Comparison of ENCODE assay signal across 8 mouse cellular contexts in the genomic region with DNA sequence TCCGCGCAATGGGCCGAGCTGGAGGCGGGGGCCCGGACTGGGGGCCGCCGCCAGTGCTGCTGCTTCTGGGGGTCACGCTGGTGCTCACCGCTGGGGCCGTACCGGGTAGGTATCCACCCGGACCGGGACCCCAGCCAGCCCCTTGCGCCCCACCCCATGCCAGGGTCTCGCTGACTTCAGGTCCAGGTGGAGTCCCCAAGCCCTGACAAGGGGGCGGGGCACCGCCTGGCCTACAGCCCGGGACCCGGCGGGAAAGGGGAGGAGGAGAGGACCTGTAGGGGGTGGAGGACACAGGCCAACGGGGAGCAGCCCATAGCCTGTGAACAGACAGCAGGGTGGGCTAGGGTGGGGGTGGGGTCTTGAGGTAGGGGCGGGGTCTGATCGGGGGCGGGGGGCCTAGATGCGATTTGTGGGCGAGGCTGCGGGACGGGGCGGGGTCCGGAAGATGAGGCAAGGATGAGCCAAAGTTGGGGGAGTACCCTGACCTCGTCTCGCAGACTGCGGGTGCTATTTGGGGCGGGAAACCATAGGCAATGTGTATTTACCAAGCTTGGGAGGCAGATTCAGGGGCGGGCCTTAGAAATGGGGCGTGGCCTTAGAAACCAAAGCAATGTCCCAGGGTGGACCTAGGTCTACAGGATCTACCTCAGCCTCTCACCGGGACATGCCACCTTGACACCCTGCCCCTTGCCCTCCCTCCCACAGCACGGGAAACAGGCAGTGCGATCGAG. TPM values are rescaled to one million over a fixed set of nuclear protein-coding genes. Genes with fewer than 3 reads are reported as not detected.
DNase-seq lines count a peak whose midpoint lies in the region; ATAC-seq and TF ChIP-seq lines count a peak whose summit lies in the region.

No protein-coding gene starts in this region.

- no peaks in the 10 kb centered on the region for H3K27me3 ChIP-seq in MEL (ENCODE audit: control insufficient read depth in 1 of 2, insufficient read depth in 2 of 2, low read length in 2 of 2)
- H3K27me3 ChIP-seq in forebrain, embryonic 11.5 days (ENCODE audit: control insufficient read depth, insufficient read depth, low read length), result no peaks in the 10 kb centered on the region
- H3K27me3 ChIP-seq in hindbrain, embryonic 10.5 days (ENCODE audit: insufficient read depth, poor library complexity, severe bottlenecking), result peaks cover 52% of the 10 kb centered on the region
- peaks cover 8% of the 10 kb centered on the region for H3K27me3 ChIP-seq in lung, embryonic 16.5 days (ENCODE audit: control insufficient read depth, insufficient read depth, low read depth, low read length)

- no peak for TF ChIP-seq CTCF in MEL (IDR thresholded peaks at IDR 0.05 in 2 of 3, conservative IDR thresholded peaks at IDR 0.05 in 1 of 3; ENCODE audit: control insufficient read depth in 1 of 3, insufficient read depth in 1 of 3, low read depth in 2 of 3, low read length in 3 of 3, poor library complexity in 1 of 3, severe bottlenecking in 1 of 3)
- TF ChIP-seq CTCF in brain, embryonic 14.5 days (IDR thresholded peaks at IDR 0.05; ENCODE audit: borderline replicate concordance, extremely low read depth, insufficient read depth, insufficient read length), result no peak

- H3K4me3 ChIP-seq in MEL (ENCODE audit: control insufficient read depth in 1 of 2, insufficient read depth in 1 of 2, low read depth in 2 of 2, low read length in 2 of 2), result peak overlapping the region; percentile 28 to 34; a peak in 3 of 4 replicates
- peak overlapping the region; percentile 65 for H3K4me3 ChIP-seq in forebrain, embryonic 11.5 days (ENCODE audit: low read depth, low read length)
- H3K4me3 ChIP-seq in hindbrain, embryonic 10.5 days, result peak overlapping the region; percentile 78
- H3K4me3 ChIP-seq in lung, embryonic 16.5 days (ENCODE audit: low read length), result peak overlapping the region; percentile 63

- no peaks in the 10 kb centered on the region for H3K36me3 ChIP-seq in MEL (ENCODE audit: control insufficient read depth in 1 of 2, insufficient read depth in 2 of 2, low read length in 2 of 2)
- H3K36me3 ChIP-seq in forebrain, embryonic 11.5 days (ENCODE audit: control insufficient read depth, insufficient read depth, low read length), result peaks cover 2% of the 10 kb centered on the region; the same call in 1 of the 2 replicates
- H3K36me3 ChIP-seq in hindbrain, embryonic 10.5 days, result peaks cover 27% of the 10 kb centered on the region
- no peaks in the 10 kb centered on the region; the same call in 1 of the 2 replicates for H3K36me3 ChIP-seq in lung, embryonic 16.5 days (ENCODE audit: control insufficient read depth, insufficient read depth, low read length)

- no peaks in the 10 kb centered on the region for H3K4me1 ChIP-seq in MEL (ENCODE audit: control insufficient read depth in 1 of 2, insufficient read depth in 2 of 2, low read length in 2 of 2)
- peaks cover 25% of the 10 kb centered on the region for H3K4me1 ChIP-seq in forebrain, embryonic 11.5 days (replicated peaks; ENCODE audit: control insufficient read depth, insufficient read depth, low read length)
- H3K4me1 ChIP-seq in hindbrain, embryonic 10.5 days (replicated peaks), result peaks cover 55% of the 10 kb centered on the region
- peaks cover 12% of the 10 kb centered on the region for H3K4me1 ChIP-seq in lung, embryonic 16.5 days (replicated peaks; ENCODE audit: control insufficient read depth, insufficient read depth, low read length)

- H3K9ac ChIP-seq in MEL (ENCODE audit: control insufficient read depth, low read depth, low read length, poor library complexity, severe bottlenecking), result no peak overlapping the region
- H3K9ac ChIP-seq in forebrain, embryonic 11.5 days (ENCODE audit: low read length), result peak overlapping the region; percentile 72
- peak overlapping the region; percentile 62 for H3K9ac ChIP-seq in lung, embryonic 16.5 days (ENCODE audit: low read length)

- no peak overlapping the region for H3K27ac ChIP-seq in MEL (ENCODE audit: control insufficient read depth, low read depth, low read length)
- H3K27ac ChIP-seq in forebrain, embryonic 11.5 days (ENCODE audit: low read depth, low read length), result peak overlapping the region; percentile 31
- peak overlapping the region; percentile 89 for H3K27ac ChIP-seq in hindbrain, embryonic 10.5 days
- H3K27ac ChIP-seq in lung, embryonic 16.5 days (ENCODE audit: low read length), result no peak overlapping the region

- DNase-seq in MEL (ENCODE audit: low read depth, low spot score), result peak; percentile 52
- DNase-seq in brain, embryonic 14.5 days (ENCODE audit: low read depth), result peak; percentile 79
- DNase-seq in forebrain, embryonic 11.5 days (ENCODE audit: low spot score), result peak; percentile 83
- peak; percentile 67 for DNase-seq in hindbrain, embryonic 10.5 days (ENCODE audit: low spot score)
- DNase-seq in layer of hippocampus, postnatal 10 days (ENCODE audit: low spot score in 2 of 2), result peak; percentile 77 to 83
- peak; percentile 82 for DNase-seq in retina, embryonic 14.5 days (ENCODE audit: low spot score)

- no peak for TF ChIP-seq RAD21 in MEL (IDR thresholded peaks at IDR 0.05; ENCODE audit: low read depth, low read length)

- no peaks in the 10 kb centered on the region for H3K79me2 ChIP-seq in MEL (ENCODE audit: control insufficient read depth, insufficient read depth, low read length, poor library complexity)

- no peak for TF ChIP-seq POLR2A in MEL (IDR thresholded peaks at IDR 0.05; ENCODE audit: control insufficient read depth in 1 of 2, insufficient read depth in 1 of 2, low read depth in 1 of 2, low read length in 2 of 2, poor library complexity in 1 of 2)
- no peak for TF ChIP-seq POLR2A in brain, embryonic 14.5 days (IDR thresholded peaks at IDR 0.05; ENCODE audit: borderline replicate concordance, extremely low read depth, insufficient read depth, insufficient read length, poor library complexity, severe bottlenecking)

- H3K9me3 ChIP-seq in MEL (replicated peaks; ENCODE audit: insufficient read depth, low read length), result no peaks in the 10 kb centered on the region
- no peaks in the 10 kb centered on the region for H3K9me3 ChIP-seq in forebrain, embryonic 11.5 days (ENCODE audit: control insufficient read depth, low read length)
- no peaks in the 10 kb centered on the region for H3K9me3 ChIP-seq in hindbrain, embryonic 10.5 days
- H3K9me3 ChIP-seq in lung, embryonic 16.5 days (ENCODE audit: control insufficient read depth, low read length), result no peaks in the 10 kb centered on the region

- no peak for TF ChIP-seq EP300 in MEL (IDR thresholded peaks at IDR 0.05; ENCODE audit: low read depth in 1 of 2, low read length in 2 of 2)

- H3K4me2 ChIP-seq in forebrain, embryonic 11.5 days (ENCODE audit: low read depth, low read length, severe bottlenecking), result peak overlapping the region; percentile 100
- peak overlapping the region; percentile 98 for H3K4me2 ChIP-seq in lung, embryonic 16.5 days (ENCODE audit: low read depth, low read length)

- ATAC-seq in forebrain, embryonic 11.5 days (replicated peaks; ENCODE audit: low FRiP score), result peak; percentile 75
- ATAC-seq in lung, embryonic 16.5 days (ENCODE audit: low read depth), result peak; percentile 72
- no peak for ATAC-seq in monocyte, adult 5-6 weeks (replicated peaks; ENCODE audit: insufficient number of reproducible peaks, low FRiP score, low TSS enrichment, poor library complexity, severe bottlenecking)

- WGBS in forebrain, embryonic 11.5 days, result 2% methylated on average over 39 of the region's 40 CpGs
- 2% methylated on average over 40 of the region's 40 CpGs for WGBS in hindbrain, embryonic 10.5 days
- WGBS in lung, embryonic 16.5 days, result 0% methylated on average over 37 of the region's 40 CpGs

TF ChIP-seq in MEL, 35 proteins besides CTCF, POLR2A, EP300 and RAD21:
- TF ChIP-seq CHD2 (IDR thresholded peaks at IDR 0.05; ENCODE audit: low read length), result no peak
- TF ChIP-seq MYB (IDR thresholded peaks at IDR 0.05; ENCODE audit: low read depth, low read length), result no peak
- TF ChIP-seq TCF12 (IDR thresholded peaks at IDR 0.05; ENCODE audit: low read depth, low read length), result no peak
- no peak for TF ChIP-seq USF2 (IDR thresholded peaks at IDR 0.05; ENCODE audit: borderline replicate concordance in 1 of 2, insufficient read depth in 1 of 2, low read depth in 1 of 2, low read length in 2 of 2)
- no peak for TF ChIP-seq ZC3H11A (IDR thresholded peaks at IDR 0.05; ENCODE audit: low read depth, low read length)
- TF ChIP-seq MYC (IDR thresholded peaks at IDR 0.05; ENCODE audit: low read depth, low read length), result no peak
- no peak for TF ChIP-seq JUND (IDR thresholded peaks at IDR 0.05; ENCODE audit: low read depth, low read length)
- TF ChIP-seq MXI1 (IDR thresholded peaks at IDR 0.05; ENCODE audit: low read depth, low read length), result no peak
- no peak for TF ChIP-seq ZNF384 (IDR thresholded peaks at IDR 0.05; ENCODE audit: low read depth, low read length)
- TF ChIP-seq ETS1 (IDR thresholded peaks at IDR 0.05; ENCODE audit: low read depth, low read length), result no peak
- TF ChIP-seq MEF2A (IDR thresholded peaks at IDR 0.05; ENCODE audit: extremely low read depth, insufficient replicate concordance, low read depth, low read length, poor library complexity, severe bottlenecking), result no peak

RNA-seq across cellular contexts. Expression of a gene that starts 2.2 kb away (rescaled TPM):
- 0.49 and 0.65 TPM in 2 replicates for total RNA-seq in MEL (2012; rRNA removed)
- polyA plus RNA-seq in MEL (2012; ENCODE audit: insufficient read depth in 1 of 2, insufficient read length in 2 of 2, low read depth in 1 of 2, low replicate concordance in 2 of 2, missing spikeins in 1 of 2), result 1 to 10 TPM in 1 of 2 experiments, not detected in 1; 1.0 TPM
- polyA plus RNA-seq in brain, embryonic 14.5 days (2012; rRNA removed), result 108 and 139 TPM in 2 replicates
- 10.9 and 11.3 TPM in 2 replicates for polyA plus RNA-seq in forebrain, embryonic 11.5 days (2014; fragmentation: Nextera tagmentation; extraction: Ambion mirVana)
- polyA plus RNA-seq in hindbrain, embryonic 10.5 days (2016; fragmentation: Nextera tagmentation; extraction: Ambion mirVana), result 7.0 and 15.1 TPM in 2 replicates
- total RNA-seq in layer of hippocampus, postnatal 10 days (2021), result 100 to 1,000 TPM; 410 to 459 TPM
- polyA plus RNA-seq in lung, embryonic 16.5 days (2015; fragmentation: Nextera tagmentation; extraction: Ambion mirVana), result 1.9 and 3.0 TPM in 2 replicates
- total RNA-seq in monocyte, adult 5-6 weeks (2017), result 1.2 to 1.5 TPM in 2 of 3 replicates, not detected in the other

RNA-seq across cellular contexts. Expression of a gene that starts 59.2 kb away (rescaled TPM):
- 32.6 and 34.6 TPM in 2 replicates for total RNA-seq in MEL (2012; rRNA removed)
- polyA plus RNA-seq in MEL (2012; ENCODE audit: insufficient read depth in 1 of 2, insufficient read length in 2 of 2, low read depth in 1 of 2, low replicate concordance in 2 of 2, missing spikeins in 1 of 2), result 10 to 100 TPM in 1 of 2 experiments, not detected in 1; 29.6 TPM
- polyA plus RNA-seq in brain, embryonic 14.5 days (2012; rRNA removed), result 46.6 and 55.9 TPM in 2 replicates
- polyA plus RNA-seq in forebrain, embryonic 11.5 days (2014; fragmentation: Nextera tagmentation; extraction: Ambion mirVana), result 37.5 and 40.3 TPM in 2 replicates
- 45.6 TPM in 2 replicates for polyA plus RNA-seq in hindbrain, embryonic 10.5 days (2016; fragmentation: Nextera tagmentation; extraction: Ambion mirVana)
- total RNA-seq in layer of hippocampus, postnatal 10 days (2021), result 10 to 100 TPM; 11.9 to 14.1 TPM
- 24.1 and 27.0 TPM in 2 replicates for polyA plus RNA-seq in lung, embryonic 16.5 days (2015; fragmentation: Nextera tagmentation; extraction: Ambion mirVana)
- 1.7 to 7.1 TPM (median 6.1 TPM) in 3 replicates for total RNA-seq in monocyte, adult 5-6 weeks (2017)

Comparison
In these comparisons a context has a peak if more than half of its experiments do, and no peak if none do; other contexts are left out.
1. H3K27ac ChIP-seq: peak in forebrain, embryonic 11.5 days (single experiment) and hindbrain, embryonic 10.5 days (single experiment); none in MEL (single experiment) and lung, embryonic 16.5 days (single experiment).
2. Peak in every context shown above with its lines, with median percentiles within 50 percentile points of each other: DNase-seq and H3K4me3 ChIP-seq.